ENCODE assay signal across 8 mouse cellular contexts in genomic region chr11:109560793-109561257, GRCm38 (mm10). TPM values are rescaled to one million over a fixed set of nuclear protein-coding genes. Genes with fewer than 3 reads are reported as not detected.
A peak's percentile ranks its signal among the peaks of the same experiment; 100 is the strongest.
DNase-seq lines count a peak whose midpoint lies in the region; TF ChIP-seq lines count a peak whose summit lies in the region.

No protein-coding gene starts in this region.

- H3K9ac ChIP-seq in MEL (ENCODE audit: control insufficient read depth, low read depth, low read length, poor library complexity, severe bottlenecking): no peak overlapping the region
- no peak overlapping the region for H3K9ac ChIP-seq in heart, adult 2 months (ENCODE audit: low read depth, low read length)

- no peaks in the 10 kb centered on the region for H3K79me2 ChIP-seq in MEL (ENCODE audit: control insufficient read depth, insufficient read depth, low read length, poor library complexity)
- H3K79me2 ChIP-seq in heart, adult 2 months (replicated peaks; ENCODE audit: control insufficient read depth, insufficient read depth, low read length): no peaks in the 10 kb centered on the region

- WGBS in heart, adult 2 months: 3% methylated on average over 9 of the region's 9 CpGs

- peak; percentile 71 to 77 for TF ChIP-seq EP300 in MEL (IDR thresholded peaks at IDR 0.05; ENCODE audit: low read depth in 1 of 2, low read length in 2 of 2)
- peak; percentile 40; the same call in 1 of the 2 replicates for TF ChIP-seq EP300 in heart, adult 2 months (IDR thresholded peaks at IDR 0.05; ENCODE audit: insufficient read depth, low read depth, low read length)

- H3K4me3 ChIP-seq in MEL (ENCODE audit: control insufficient read depth in 1 of 2, insufficient read depth in 1 of 2, low read depth in 2 of 2, low read length in 2 of 2): 0 out of 4 replicates have a peak overlapping the region, but pooled peaks of 1 of the 2 experiments have one; percentile 9
- no peak overlapping the region for H3K4me3 ChIP-seq in heart, adult 2 months

- H3K4me1 ChIP-seq in MEL (ENCODE audit: control insufficient read depth in 1 of 2, insufficient read depth in 2 of 2, low read length in 2 of 2): peaks cover 24 to 39% of the 10 kb centered on the region in 2 experiments
- peaks cover 4% of the 10 kb centered on the region for H3K4me1 ChIP-seq in heart, adult 2 months (ENCODE audit: control insufficient read depth, insufficient read depth, low read length)

- peak overlapping the region; percentile 45 for H3K27ac ChIP-seq in MEL (ENCODE audit: control insufficient read depth, low read depth, low read length)
- H3K27ac ChIP-seq in heart, adult 2 months: no peak overlapping the region; the same call in 1 of the 2 replicates

- H3K27me3 ChIP-seq in MEL (ENCODE audit: control insufficient read depth in 1 of 2, insufficient read depth in 2 of 2, low read length in 2 of 2): no peaks in the 10 kb centered on the region
- H3K27me3 ChIP-seq in heart, adult 2 months (ENCODE audit: control insufficient read depth, insufficient read depth, low read length): no peaks in the 10 kb centered on the region

- TF ChIP-seq POLR2A in MEL (IDR thresholded peaks at IDR 0.05; ENCODE audit: control insufficient read depth in 1 of 2, insufficient read depth in 1 of 2, low read depth in 1 of 2, low read length in 2 of 2, poor library complexity in 1 of 2): no peak
- TF ChIP-seq POLR2A in heart, adult 2 months (IDR thresholded peaks at IDR 0.05; ENCODE audit: insufficient read depth, low read depth, low read length): no peak

- H3K36me3 ChIP-seq in MEL (ENCODE audit: control insufficient read depth in 1 of 2, insufficient read depth in 2 of 2, low read length in 2 of 2): peaks cover 0 to 30% of the 10 kb centered on the region in 2 experiments; a peak in 2 of 4 replicates
- no peaks in the 10 kb centered on the region for H3K36me3 ChIP-seq in heart, adult 2 months (ENCODE audit: control insufficient read depth, insufficient read depth, low read length)

- peak; percentile 89 for DNase-seq in CD4-positive, CD25-positive, alpha-beta regulatory T cell, adult 2 months (ENCODE audit: low read depth, low spot score)
- peak; percentile 87 for DNase-seq in MEL (ENCODE audit: low read depth, low spot score)
- DNase-seq in heart, adult 2 months: peak; percentile 30 to 42
- DNase-seq in kidney, postnatal 36 days: peak; percentile 58 to 74
- peak; percentile 22 for DNase-seq in mesoderm, embryonic 11.5 days (ENCODE audit: low read depth, low spot score)
- no peak for DNase-seq in frontal cortex, adult 2 months (ENCODE audit: extremely low spot score in 1 of 2, low spot score in 1 of 2)
- no peak for DNase-seq in ovary, postnatal 36 days (ENCODE audit: low spot score)
- no peak for DNase-seq in adrenal gland, postnatal 4 days (ENCODE audit: low spot score in 2 of 2)

- TF ChIP-seq RAD21 in MEL (IDR thresholded peaks at IDR 0.05; ENCODE audit: low read depth, low read length): peak; percentile 72

- TF ChIP-seq CTCF in MEL (IDR thresholded peaks at IDR 0.05 in 2 of 3, conservative IDR thresholded peaks at IDR 0.05 in 1 of 3; ENCODE audit: control insufficient read depth in 1 of 3, insufficient read depth in 1 of 3, low read depth in 2 of 3, low read length in 3 of 3, poor library complexity in 1 of 3, severe bottlenecking in 1 of 3): peak; percentile 55 to 80 (median 71)
- peak; percentile 71 for TF ChIP-seq CTCF in heart, adult 2 months (IDR thresholded peaks at IDR 0.05)

- H3K9me3 ChIP-seq in MEL (replicated peaks; ENCODE audit: insufficient read depth, low read length): no peaks in the 10 kb centered on the region

- intact Hi-C loops in heart, adult 2 months (cut with DNase I): loop anchor here (5.0 kb wide), 2 partner anchors 59 to 114 kb away; no protein-coding TSS in a partner anchor

TF ChIP-seq in MEL, 35 proteins besides CTCF, POLR2A, EP300 and RAD21:
- TF ChIP-seq GABPA (IDR thresholded peaks at IDR 0.05; ENCODE audit: low read depth, low read length): no peak
- peak; percentile 76 for TF ChIP-seq GATA1 (IDR thresholded peaks at IDR 0.05; ENCODE audit: low read depth, low read length)
- no peak; the same call in 1 of the 2 replicates for TF ChIP-seq CHD2 (IDR thresholded peaks at IDR 0.05; ENCODE audit: low read length)
- peak; percentile 86 for TF ChIP-seq ETS1 (IDR thresholded peaks at IDR 0.05; ENCODE audit: low read depth, low read length)
- TF ChIP-seq ZC3H11A (IDR thresholded peaks at IDR 0.05; ENCODE audit: low read depth, low read length): peak; percentile 58
- TF ChIP-seq TAL1 (IDR thresholded peaks at IDR 0.05; ENCODE audit: low read length): peak; percentile 61
- no peak for TF ChIP-seq JUND (IDR thresholded peaks at IDR 0.05; ENCODE audit: low read depth, low read length)
- no peak; the same call in 1 of the 2 replicates for TF ChIP-seq HCFC1 (IDR thresholded peaks at IDR 0.05; ENCODE audit: low read depth, low read length)
- TF ChIP-seq RCOR1 (IDR thresholded peaks at IDR 0.05; ENCODE audit: low read depth, low read length): peak; percentile 86; the same call in 1 of the 2 replicates
- peak; percentile 84 for TF ChIP-seq TCF12 (IDR thresholded peaks at IDR 0.05; ENCODE audit: low read depth, low read length)
- TF ChIP-seq SIN3A (IDR thresholded peaks at IDR 0.05; ENCODE audit: low read length): peak; percentile 43
- no peak for TF ChIP-seq MYC (IDR thresholded peaks at IDR 0.05; ENCODE audit: low read depth, low read length)
- TF ChIP-seq TBP (IDR thresholded peaks at IDR 0.05; ENCODE audit: low read depth, low read length): 0 out of 2 replicates have a peak, but pooled peaks have one; percentile 47
- TF ChIP-seq ZMIZ1 (IDR thresholded peaks at IDR 0.05; ENCODE audit: low read depth, low read length): peak; percentile 17; the same call in 1 of the 2 replicates
- no peak for TF ChIP-seq MEF2A (IDR thresholded peaks at IDR 0.05; ENCODE audit: extremely low read depth, insufficient replicate concordance, low read depth, low read length, poor library complexity, severe bottlenecking)
- peak; percentile 59 for TF ChIP-seq SMC3 (IDR thresholded peaks at IDR 0.05; ENCODE audit: low read depth, low read length)
- 0 out of 2 replicates have a peak, but pooled peaks have one; percentile 28 for TF ChIP-seq MXI1 (IDR thresholded peaks at IDR 0.05; ENCODE audit: low read depth, low read length)
- peak; percentile 62; the same call in 1 of the 2 replicates for TF ChIP-seq ELF1 (IDR thresholded peaks at IDR 0.05; ENCODE audit: low read depth, low read length)
TF ChIP-seq in MEL: peak in this region for 12.

RNA-seq across cellular contexts. Expression of gene Wipi1, which starts 50.9 kb away (rescaled TPM):
- total RNA-seq in MEL (2012; rRNA removed): 2.5 and 2.6 TPM in 2 replicates
- polyA plus RNA-seq in MEL (2012; ENCODE audit: insufficient read depth in 1 of 2, insufficient read length in 2 of 2, low read depth in 1 of 2, low replicate concordance in 2 of 2, missing spikeins in 1 of 2): 1 to 10 TPM in 1 of 2 experiments, not detected in 1; 8.2 TPM
- total RNA-seq in heart, adult 2 months (2021): 100 to 1,000 TPM in 1 of 2 experiments, 10 to 100 TPM in 1; 92.3 to 110 TPM
- 74.6 and 85.7 TPM in 2 replicates for polyA plus RNA-seq in heart, adult 2 months (2012; rRNA removed)
- polyA plus RNA-seq in frontal cortex, adult 2 months (2012; rRNA removed): 18.6 and 18.8 TPM in 2 replicates
- 10 to 100 TPM; 51.9 to 53.1 TPM for total RNA-seq in adrenal gland, postnatal 4 days (2021)

Comparison
In these comparisons a context has a peak if more than half of its experiments do, and no peak if none do; other contexts are left out.
1. DNase-seq: peak in CD4-positive, CD25-positive, alpha-beta regulatory T cell, adult 2 months (single experiment), MEL (single experiment), heart, adult 2 months (2 of 2), kidney, postnatal 36 days (2 of 2) and mesoderm, embryonic 11.5 days (single experiment); none in frontal cortex, adult 2 months (0 of 2), ovary, postnatal 36 days (single experiment) and adrenal gland, postnatal 4 days (0 of 2).
2. RNA of gene Wipi1, which starts 50.9 kb away (total RNA-seq): 92.3 to 110 TPM in heart, adult 2 months and 51.9 to 53.1 TPM in adrenal gland, postnatal 4 days; 2.5 to 2.6 TPM in MEL; every median in the first group is over 10 times any median in the second.